Mouse (Mus musculus) stomach, postnatal 0 days (tissue): ENCODE results near the gene E130308A19Rik. TPM values are rescaled to one million over a fixed set of nuclear protein-coding genes. Genes with fewer than 3 reads are reported as not detected.

Experiments used
- ATAC-seq: fragments of 200-750 bp; cut with Nextera tagmentation; 2 replicates; pipeline ENCODE4 v1.8.0; 2017; ENCODE audit not compliant: low FRiP score, low TSS enrichment
- DNase-seq: peaks from one replicate; pipeline ENCODE4 v3.0.0-alpha.2; 2016; ENCODE audit warnings: low spot score
- H3K27ac ChIP-seq: fragments of 300-500 bp; sonication (generic); replicated peaks from 2 replicates; pipeline ENCODE4 v1.5.1; 2014; ENCODE audit warnings: mild to moderate bottlenecking, control low read depth
- H3K27me3 ChIP-seq: fragments of 300-500 bp; sonication (generic); 2 replicates; pipeline ENCODE4 v1.6.1; 2014; ENCODE audit warnings: low read length; ENCODE audit not compliant: control insufficient read depth, insufficient read depth
- H3K36me3 ChIP-seq: fragments of 300-500 bp; sonication (generic); 2 replicates; pipeline ENCODE4 v1.6.1; 2014; ENCODE audit warnings: low read length, mixed read lengths; ENCODE audit not compliant: control insufficient read depth, insufficient read depth
- H3K4me1 ChIP-seq: fragments of 300-500 bp; sonication (generic); replicated peaks from 2 replicates; pipeline ENCODE4 v1.6.1; 2014; ENCODE audit warnings: antibody characterized with exemption; ENCODE audit not compliant: control insufficient read depth, insufficient read depth
- H3K4me2 ChIP-seq: fragments of 300-500 bp; sonication (generic); replicated peaks from 2 replicates; pipeline ENCODE4 v1.6.1; 2014; ENCODE audit warnings: low read depth, mild to moderate bottlenecking, control low read depth, moderate library complexity
- H3K4me3 ChIP-seq: fragments of 300-500 bp; sonication (generic); 2 replicates; pipeline ENCODE4 v1.5.1; 2014; ENCODE audit warnings: low read depth, low read length, control low read depth
- H3K9ac ChIP-seq: fragments of 300-500 bp; sonication (generic); 2 replicates; pipeline ENCODE4 v1.6.1; 2014; ENCODE audit warnings: mild to moderate bottlenecking, low read length, control low read depth, mixed read lengths
- H3K9me3 ChIP-seq: fragments of 300-500 bp; sonication (generic); 2 replicates; pipeline ENCODE4 v1.6.1; 2016; ENCODE audit warnings: low read length; ENCODE audit not compliant: control insufficient read depth
- CTCF ChIP-seq: IDR thresholded peaks from 2 replicates; pipeline ENCODE4 v1.5.1; 2016; ENCODE audit warnings: antibody characterized with exemption, low read depth, mild to moderate bottlenecking, moderate library complexity
- EP300 ChIP-seq: optimal IDR thresholded peaks from 2 replicates; pipeline ENCODE3; 2016; ENCODE audit warnings: antibody characterized with exemption
- WGBS: fragments of 180-500 bp; shearing (Covaris S2); extraction: QIAGEN DNeasy Blood & Tissue Kit; methylation state at CpG from one replicate; pipeline ENCODE4 v1.1.7; 2014; 5-methylcytosine and 5-hydroxymethylcytosine counted together
- polyA plus RNA-seq: library from polyadenylated mRNA; unstranded; fragments of >200 nt; fragmentation: Nextera tagmentation; extraction: Ambion mirVana; gene quantifications from 2 replicates; pipeline ENCODE4 v1.2.1, GENCODE M21; 2015

E130308A19Rik gene
- polyA plus RNA-seq, 1 experiment from 2014 or later: 8.3 TPM

- Histone ChIP-seq H3K4me2 (no peak overlapping the region), H3K9me3 (no peaks in the 10 kb centered on the region), H3K9ac (no peak overlapping the region), H3K4me1 (no peaks in the 10 kb centered on the region), H3K36me3 (no peaks in the 10 kb centered on the region), H3K27ac (no peak overlapping the region), H3K27me3 (no peaks in the 10 kb centered on the region), H3K4me3 (no peak overlapping the region)
- TF ChIP-seq CTCF (no peak), EP300 (no peak)
- ATAC-seq (no peak), DNase-seq (no peak)
- 79% methylated on average over 2 of the region's 2 CpGs for WGBS
These were observed 16.6 kb downstream of the E130308A19Rik start for GRCm38 (mm10) chr4:59642657-59643056.

- no peak overlapping the region for H3K4me2 ChIP-seq
- TF ChIP-seq EP300: no peak
- no peak for TF ChIP-seq CTCF
- no peak overlapping the region for H3K4me3 ChIP-seq
- no peaks in the 10 kb centered on the region for H3K36me3 ChIP-seq
- H3K9me3 ChIP-seq: no peaks in the 10 kb centered on the region
- no peaks in the 10 kb centered on the region for H3K27me3 ChIP-seq
- no peaks in the 10 kb centered on the region for H3K4me1 ChIP-seq
- DNase-seq (no peak), ATAC-seq (no peak)
- no peak overlapping the region for H3K27ac ChIP-seq
- H3K9ac ChIP-seq: no peak overlapping the region
- WGBS: 74% methylated on average over 3 of the region's 3 CpGs
These were observed 18.4 kb downstream of the E130308A19Rik start for GRCm38 (mm10) chr4:59644431-59644830.

GRCm38 (mm10) chr4:59644992-59645391, 19.0 kb downstream of the E130308A19Rik start:
- no peak for ATAC-seq

GRCm38 (mm10) chr4:59645610-59646009, 19.6 kb downstream of the E130308A19Rik start:
- DNase-seq (no peak), ATAC-seq (no peak)
- Histone ChIP-seq H3K4me1 (no peaks in the 10 kb centered on the region), H3K27ac (no peak overlapping the region), H3K9ac (no peak overlapping the region), H3K27me3 (no peaks in the 10 kb centered on the region), H3K36me3 (no peaks in the 10 kb centered on the region), H3K4me3 (no peak overlapping the region), H3K4me2 (no peak overlapping the region), H3K9me3 (no peaks in the 10 kb centered on the region)
- no peak for TF ChIP-seq EP300
- no peak for TF ChIP-seq CTCF
- 88% methylated on average over 2 of the region's 2 CpGs for WGBS

More at GRCm38 (mm10) chr4:59644992-59645391, 19.0 kb downstream of the E130308A19Rik start:
- Histone ChIP-seq H3K27me3 (no peaks in the 10 kb centered on the region), H3K27ac (no peak overlapping the region), H3K36me3 (no peaks in the 10 kb centered on the region), H3K4me1 (no peaks in the 10 kb centered on the region), H3K4me3 (no peak overlapping the region), H3K9ac (no peak overlapping the region), H3K4me2 (no peak overlapping the region), H3K9me3 (no peaks in the 10 kb centered on the region)
- TF ChIP-seq CTCF: no peak
- TF ChIP-seq EP300: no peak
- no peak for DNase-seq
- WGBS: 93% methylated on average over 4 of the region's 4 CpGs

GRCm38 (mm10) chr4:59646020-59646696, 20.1 kb downstream of the E130308A19Rik start:
- no peak overlapping the region for H3K4me2 ChIP-seq

GRCm38 (mm10) chr4:59649119-59649518, 23.1 kb downstream of the E130308A19Rik start:
- ATAC-seq (no peak), DNase-seq (no peak)
- Histone ChIP-seq H3K27me3 (no peaks in the 10 kb centered on the region), H3K27ac (no peak overlapping the region), H3K9me3 (no peaks in the 10 kb centered on the region), H3K9ac (no peak overlapping the region), H3K4me2 (no peak overlapping the region), H3K4me3 (no peak overlapping the region), H3K36me3 (no peaks in the 10 kb centered on the region), H3K4me1 (no peaks in the 10 kb centered on the region)
- 67% methylated on average over 5 of the region's 5 CpGs for WGBS
- no peak for TF ChIP-seq CTCF
- no peak for TF ChIP-seq EP300

More at GRCm38 (mm10) chr4:59646020-59646696, 20.1 kb downstream of the E130308A19Rik start:
- no peak overlapping the region for H3K9ac ChIP-seq
- H3K4me3 ChIP-seq: no peak overlapping the region
- H3K9me3 ChIP-seq: no peaks in the 10 kb centered on the region
- ATAC-seq (no peak), DNase-seq (no peak)
- no peaks in the 10 kb centered on the region for H3K27me3 ChIP-seq
- 89% methylated on average over 10 of the region's 10 CpGs for WGBS
- no peaks in the 10 kb centered on the region for H3K36me3 ChIP-seq
- no peaks in the 10 kb centered on the region for H3K4me1 ChIP-seq
- H3K27ac ChIP-seq: no peak overlapping the region
- no peak for TF ChIP-seq EP300
